Mouse (Mus musculus) forebrain, embryonic 14.5 days (tissue): ENCODE data around the gene Zc3h15. TPM values are rescaled to one million over a fixed set of nuclear protein-coding genes. Genes with fewer than 3 reads are reported as not detected.

ENCODE experiments used
- polyA plus RNA-seq: library from polyadenylated mRNA; unstranded; fragments of >200 nt; fragmentation: Nextera tagmentation; extraction: Ambion mirVana; gene quantifications from 2 replicates; pipeline ENCODE4 v1.2.1, GENCODE M21; 2014

Zc3h15 gene
- polyA plus RNA-seq, 1 experiment from 2014 or later = 132 TPM

Other genes starting within 250 kb of the Zc3h15 start
- gene Itgav, start 80.0 kb downstream of the Zc3h15 start, polyA plus RNA-seq = 16.2 and 17.7 TPM in 2 replicates
- gene Fam171b, start 168.2 kb downstream of the Zc3h15 start, polyA plus RNA-seq = 55.9 and 66.5 TPM in 2 replicates